Mouse (Mus musculus) liver, adult 2 months (tissue): ENCODE measurements at regions not wholly inside any gene's neighbourhood (a gene's known extent, or its start where the extent isn't known, plus 50 kb on each side); places are given as distances from the start of the nearest gene placed in this dataset.

Experiments
- CTCF ChIP-seq: fragments of 200-500 bp; IDR thresholded peaks from 2 replicates; pipeline ENCODE4 v1.5.1; 2011; ENCODE audit warnings: low read depth, low read length, control low read depth
- POLR2A ChIP-seq: fragments of 200-500 bp; IDR thresholded peaks from 2 replicates; pipeline ENCODE4 v1.6.1; 2011; ENCODE audit warnings: low read length, control low read depth; ENCODE audit not compliant: insufficient read depth; ENCODE audit errors: extremely low read depth

DNA sequence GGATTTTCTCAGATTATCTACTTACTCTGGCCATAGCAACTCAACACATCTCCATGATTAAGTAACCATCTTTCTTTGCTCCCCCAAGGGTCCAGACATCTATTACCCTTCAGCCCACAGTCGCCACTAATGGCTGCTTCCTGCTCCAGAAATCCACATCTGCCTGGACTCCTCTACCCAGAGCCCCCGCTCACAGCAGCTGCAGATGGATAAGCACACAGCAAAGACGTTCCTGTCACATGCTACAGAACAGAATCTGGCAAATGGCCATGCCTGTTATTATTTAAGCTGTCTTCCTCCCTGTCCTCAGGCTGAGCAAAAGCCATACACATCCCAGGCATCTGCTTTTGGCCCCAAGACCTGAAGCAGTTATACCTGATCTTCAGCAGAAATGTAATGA lies 173.8 kb upstream of the Kdm8 start:
- TF ChIP-seq CTCF (no peak), POLR2A (no peak)
